Mouse (Mus musculus): ENCODE results near the gene Tmem252.

Tmem252 gene

GRCm38 (mm10) chr19:24673762-24674161 lies at the start of gene Tmem252:
Gene Tmem252, plus strand, starts transcription at chr19:24674008.
- no peak for DNase-seq (ENCODE audit: inconsistent age in 2 of 2, low spot score in 1 of 2)

DNA sequence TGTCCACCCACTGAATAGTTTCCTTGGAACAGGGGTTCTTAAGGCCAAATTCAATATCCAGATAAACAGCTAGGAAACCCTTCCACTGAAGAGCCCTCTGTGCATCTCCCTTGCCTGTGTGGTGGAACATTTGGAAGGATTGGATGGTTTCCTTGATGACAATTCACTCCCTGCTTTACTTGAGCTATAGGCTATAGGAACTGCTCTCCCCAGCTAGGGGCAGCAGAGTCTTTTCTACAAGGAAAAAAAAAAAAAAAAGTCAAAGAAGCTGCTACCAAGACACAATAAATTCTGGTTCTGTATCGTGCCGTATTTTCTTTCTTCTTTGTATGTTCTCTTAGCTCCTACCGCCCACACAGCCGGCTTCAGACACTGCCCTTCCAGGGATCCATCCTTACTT lies 45.8 kb upstream of the Tmem252 start:
- no peak for DNase-seq (ENCODE audit: inconsistent age in 2 of 2, low spot score in 1 of 2)

DNA sequence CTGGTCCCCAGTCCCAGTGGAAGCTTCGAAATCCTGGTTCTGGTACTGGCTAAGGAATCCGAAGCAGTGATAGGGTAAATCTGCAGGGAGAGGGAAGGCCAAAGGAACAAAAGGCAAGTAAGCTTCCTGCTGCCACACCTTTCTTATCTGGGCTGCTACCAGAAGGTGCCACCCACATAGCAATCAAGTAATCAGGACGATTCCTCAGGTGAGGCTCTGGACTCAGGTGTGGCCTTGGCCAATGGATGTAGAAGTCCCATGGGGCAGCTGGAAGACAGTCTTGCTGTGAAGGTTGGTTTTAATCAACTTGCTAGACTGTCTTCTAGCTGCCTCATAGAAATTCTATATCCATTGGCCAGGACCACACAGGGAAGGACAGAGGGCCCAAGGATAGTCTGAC lies 40.8 kb upstream of the Tmem252 start:
- no peak for DNase-seq (ENCODE audit: inconsistent age in 2 of 2, low spot score in 1 of 2)

DNA sequence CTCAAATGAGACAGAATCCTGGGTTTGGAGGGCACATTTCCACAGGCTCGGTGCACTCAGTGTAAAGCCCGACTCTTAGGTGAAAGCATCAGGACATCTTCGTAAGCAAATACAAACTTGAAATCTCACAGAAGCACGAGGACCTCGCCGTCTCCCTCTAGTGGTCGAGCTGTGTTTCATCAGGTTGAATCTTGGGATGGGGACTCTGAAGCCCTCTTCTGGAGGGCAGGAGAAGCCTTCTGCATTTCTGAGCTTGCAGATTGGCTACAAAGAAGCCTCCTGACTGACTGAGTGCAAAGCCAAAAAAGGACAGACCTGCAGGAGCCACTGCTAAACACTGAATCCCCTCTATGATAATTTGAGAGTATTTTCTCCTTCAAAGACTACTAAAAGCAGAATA lies 39.2 kb upstream of the Tmem252 start:
- DNase-seq (ENCODE audit: inconsistent age in 2 of 2, low spot score in 1 of 2): peak; percentile 66 to 87

DNA sequence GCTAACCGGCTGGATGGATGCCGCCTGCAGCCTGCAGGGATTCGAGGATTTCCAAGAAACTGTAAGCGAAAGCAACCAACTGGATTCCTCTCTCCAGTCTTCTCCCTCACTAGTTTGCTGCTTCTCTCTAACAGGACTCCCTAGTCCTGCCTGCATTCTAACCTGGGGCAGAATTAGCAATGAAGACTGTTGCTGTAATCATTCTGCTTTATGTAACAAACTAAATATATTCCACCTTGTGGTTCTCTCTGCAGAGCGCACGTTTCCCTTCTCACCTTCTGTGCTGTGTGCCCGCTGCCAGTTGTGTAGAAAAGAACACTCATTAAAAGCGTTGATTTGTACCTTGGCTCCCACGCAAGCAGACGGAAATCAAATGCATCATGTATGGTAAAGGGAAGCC lies 37.2 kb upstream of the Tmem252 start:
- no peak for DNase-seq (ENCODE audit: inconsistent age in 2 of 2, low spot score in 1 of 2)

DNA sequence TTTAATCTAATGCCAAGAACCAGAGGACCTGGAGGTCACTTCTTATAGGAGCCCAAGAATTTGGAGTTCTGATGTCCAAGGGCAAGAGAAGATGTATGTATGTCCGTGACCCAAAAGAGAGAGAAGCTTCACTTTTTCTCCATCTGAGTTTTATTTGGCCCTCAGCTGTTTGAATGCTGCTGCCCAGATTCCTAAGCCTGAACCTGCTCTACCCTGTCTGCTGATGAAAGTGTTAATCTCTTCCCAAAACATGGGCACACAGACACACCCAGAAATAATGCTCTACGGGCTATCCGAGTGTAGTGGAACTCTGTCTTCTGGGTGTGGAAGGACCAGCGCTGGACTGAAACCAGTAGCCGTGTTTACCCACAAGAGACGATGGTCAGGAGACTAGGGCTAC lies 35.8 kb upstream of the Tmem252 start:
- no peak for DNase-seq (ENCODE audit: inconsistent age in 2 of 2, low spot score in 1 of 2)

DNA sequence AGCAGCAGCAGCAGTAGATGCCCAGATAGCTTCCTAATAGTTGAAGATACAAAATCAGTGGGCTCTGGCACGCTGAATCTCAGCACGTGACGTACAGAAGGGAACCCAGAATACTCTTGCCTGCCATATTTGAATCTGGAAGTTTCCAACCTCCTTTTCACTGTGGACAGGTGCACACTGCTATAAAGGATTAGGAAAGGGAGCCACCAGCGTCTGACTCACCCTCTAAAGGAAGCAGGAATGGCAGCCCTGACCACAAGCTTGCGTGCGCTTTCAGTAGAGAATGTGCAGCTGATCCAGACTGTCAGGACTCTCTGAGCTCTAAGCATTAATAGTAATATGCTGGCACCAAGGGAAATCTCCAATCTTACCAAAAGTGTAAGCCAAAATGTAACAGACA lies 32.8 kb upstream of the Tmem252 start:
- DNase-seq (ENCODE audit: inconsistent age in 2 of 2, low spot score in 1 of 2): no peak

DNA sequence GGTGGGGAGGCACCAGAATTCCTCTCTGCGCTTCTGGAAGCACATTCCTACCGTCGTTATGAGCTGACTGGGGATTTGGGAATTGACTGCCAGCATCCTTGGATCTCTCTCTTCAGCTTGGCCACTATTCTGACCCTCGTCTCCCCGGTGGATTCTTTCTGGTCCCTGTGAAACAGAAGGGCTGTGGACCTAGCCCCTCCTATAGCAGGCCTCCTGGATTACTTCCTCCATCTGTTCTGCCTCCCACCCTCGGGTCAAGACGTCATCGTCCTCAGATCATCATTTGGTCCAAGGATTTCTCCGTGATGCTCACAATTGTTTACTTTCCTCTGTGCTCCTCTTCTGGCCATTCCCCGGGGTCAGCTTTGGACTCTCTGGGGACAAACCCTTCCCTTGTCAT lies 28.8 kb upstream of the Tmem252 start:
- no peak for DNase-seq (ENCODE audit: inconsistent age in 2 of 2, low spot score in 1 of 2)

GRCm38 (mm10) chr19:24646162-24646829 lies 27.5 kb upstream of the Tmem252 start:
- no peak for DNase-seq (ENCODE audit: inconsistent age in 2 of 2, low spot score in 1 of 2)

GRCm38 (mm10) chr19:24648016-24648415 lies 25.8 kb upstream of the Tmem252 start:
- no peak for DNase-seq (ENCODE audit: inconsistent age in 2 of 2, low spot score in 1 of 2)

DNA sequence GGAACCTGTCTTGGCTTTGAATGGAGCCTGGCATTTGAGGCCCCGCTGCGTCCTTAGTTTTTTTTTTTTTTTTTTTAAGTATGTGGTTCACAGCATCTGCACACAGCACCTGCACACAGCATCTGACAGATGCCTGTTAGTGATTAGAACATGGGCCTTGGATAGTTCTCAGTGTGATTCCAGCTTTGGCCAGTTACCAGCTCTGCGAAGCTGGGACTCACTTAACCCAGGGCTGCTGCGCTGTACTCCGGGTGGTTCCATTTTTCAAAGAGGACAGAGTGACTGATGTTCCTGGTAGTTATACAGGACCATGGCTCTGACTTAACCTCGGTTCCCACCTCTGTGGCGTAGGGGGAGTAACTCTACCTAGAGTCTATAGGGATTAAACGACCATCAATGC lies 23.4 kb upstream of the Tmem252 start:
- no peak for DNase-seq (ENCODE audit: inconsistent age in 2 of 2, low spot score in 1 of 2)

DNA sequence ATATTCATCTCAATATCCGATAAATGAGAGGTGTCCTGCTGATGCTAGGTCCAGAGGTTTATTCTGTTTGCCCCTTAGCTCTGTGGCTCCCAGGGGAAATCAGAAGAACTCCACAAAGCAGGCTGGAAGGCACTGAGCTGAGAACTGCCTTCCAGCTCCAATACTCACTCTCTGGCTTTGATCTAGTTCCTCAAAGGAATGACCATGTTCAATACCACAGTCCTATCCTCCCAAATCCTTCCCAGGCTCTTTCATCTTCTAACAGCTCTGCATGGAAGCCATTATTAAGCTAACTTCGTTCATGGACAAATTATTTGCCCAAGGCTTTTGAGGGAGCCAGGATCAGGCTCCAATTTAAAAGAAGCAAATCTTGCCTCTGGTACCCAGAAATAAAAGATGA lies 22.2 kb upstream of the Tmem252 start:
- DNase-seq (ENCODE audit: inconsistent age in 2 of 2, low spot score in 1 of 2): no peak

GRCm38 (mm10) chr19:24652342-24653019 lies 21.3 kb upstream of the Tmem252 start:
- DNase-seq (ENCODE audit: inconsistent age in 2 of 2, low spot score in 1 of 2): no peak

GRCm38 (mm10) chr19:24653230-24653799 lies 20.5 kb upstream of the Tmem252 start:
- DNase-seq (ENCODE audit: inconsistent age in 2 of 2, low spot score in 1 of 2): no peak

GRCm38 (mm10) chr19:24656981-24657380 lies 16.8 kb upstream of the Tmem252 start:
- DNase-seq (ENCODE audit: inconsistent age in 2 of 2, low spot score in 1 of 2): no peak

DNA sequence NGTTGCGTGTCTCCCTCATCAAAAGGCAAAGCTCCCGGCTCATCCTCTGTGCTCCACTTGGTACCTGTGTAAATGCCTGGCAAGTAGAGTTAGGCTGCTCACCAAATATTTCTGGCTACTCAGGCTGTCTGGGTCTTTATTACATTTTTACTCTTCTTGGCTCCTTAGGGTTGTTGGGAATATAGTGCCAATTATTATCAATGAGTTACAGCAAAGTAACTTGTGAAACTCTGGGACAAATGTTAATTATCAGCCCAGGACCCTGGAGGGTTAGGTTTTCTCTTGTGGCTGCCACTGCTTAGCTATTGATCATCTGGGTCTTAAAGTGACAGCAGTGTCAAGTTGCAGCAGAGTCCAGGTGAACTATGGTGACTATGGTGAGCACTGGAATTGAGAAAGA lies 11.5 kb upstream of the Tmem252 start:
- DNase-seq (ENCODE audit: inconsistent age in 2 of 2, low spot score in 1 of 2): no peak

DNA sequence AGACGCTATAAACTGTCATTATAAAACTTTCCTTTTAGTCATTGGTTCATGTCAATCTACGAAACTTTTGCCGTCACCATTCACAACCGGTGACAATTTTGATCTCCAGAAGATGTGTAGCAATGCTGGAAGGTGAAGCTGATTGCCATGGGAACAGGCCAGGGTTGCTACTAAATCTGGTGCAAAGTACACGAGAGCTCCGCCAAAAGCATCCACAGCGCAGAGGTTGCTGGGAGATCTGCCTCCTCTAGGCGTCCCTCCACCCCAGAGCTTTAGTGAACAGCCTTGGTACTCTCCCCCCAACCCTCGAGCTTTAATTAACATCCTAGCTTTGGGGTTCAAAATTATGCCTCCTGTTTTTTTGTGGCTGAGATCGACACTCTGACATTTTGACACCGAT lies 8.0 kb upstream of the Tmem252 start:
- no peak for DNase-seq (ENCODE audit: inconsistent age in 2 of 2, low spot score in 1 of 2)

DNA sequence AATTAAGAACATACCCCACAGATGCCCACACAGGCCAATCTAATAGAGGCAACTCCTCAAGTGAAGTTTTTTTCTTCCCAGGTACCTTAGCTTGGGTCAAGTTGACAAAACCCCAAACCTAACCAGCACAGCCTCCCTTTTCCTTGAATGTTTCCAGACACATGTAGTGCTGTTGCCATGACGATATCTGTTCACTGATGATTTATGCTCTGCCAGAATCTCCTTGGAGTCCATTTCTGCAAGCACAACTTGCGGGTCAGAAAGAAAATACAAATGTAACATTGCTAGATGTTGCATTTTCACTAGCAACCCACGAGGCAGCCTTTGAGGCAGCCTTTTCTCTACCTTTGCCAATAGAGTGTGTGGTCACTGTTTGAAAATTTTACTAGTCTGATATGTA lies 6.3 kb upstream of the Tmem252 start:
- no peak for DNase-seq (ENCODE audit: inconsistent age in 2 of 2, low spot score in 1 of 2)

- no peak for DNase-seq (ENCODE audit: inconsistent age in 2 of 2, low spot score in 1 of 2)
Measured at GRCm38 (mm10) chr19:24671571-24671970, 2.2 kb upstream of the Tmem252 start.

DNA sequence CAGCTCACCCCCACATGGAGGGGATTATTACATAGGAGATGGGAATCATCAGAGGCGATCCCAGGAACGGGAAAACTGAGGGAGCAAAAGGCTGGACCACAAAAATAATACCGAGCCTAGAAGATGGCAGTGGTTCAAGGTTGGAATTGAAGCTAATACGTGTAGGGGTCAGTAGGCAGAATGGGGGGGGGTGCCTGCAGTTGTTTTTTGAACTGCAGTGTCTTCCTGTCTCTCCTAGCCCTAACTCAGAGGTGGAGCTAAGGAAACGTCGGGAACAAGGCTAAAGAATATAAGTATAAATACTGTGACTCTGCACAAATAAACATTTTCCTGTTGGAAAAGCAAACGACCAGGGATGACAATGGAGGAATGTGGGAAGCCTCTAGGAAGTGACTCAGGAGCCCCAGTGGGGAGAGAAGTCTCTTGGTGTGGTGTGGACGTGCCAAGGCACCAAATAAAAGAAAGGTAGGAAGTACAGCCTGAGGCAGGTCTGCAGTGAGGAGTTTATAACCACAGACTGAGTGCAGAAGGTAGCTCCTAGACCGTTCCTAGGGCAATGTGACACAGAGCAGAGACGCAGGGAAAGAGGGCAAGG lies 1.3 kb upstream of the Tmem252 start:
- no peak for DNase-seq (ENCODE audit: inconsistent age in 2 of 2, low spot score in 1 of 2)

GRCm38 (mm10) chr19:24673331-24673730 lies 477 bp upstream of the Tmem252 start:
- DNase-seq (ENCODE audit: inconsistent age in 2 of 2, low spot score in 1 of 2): peak in 1 of 2 experiments; percentile 47

DNA sequence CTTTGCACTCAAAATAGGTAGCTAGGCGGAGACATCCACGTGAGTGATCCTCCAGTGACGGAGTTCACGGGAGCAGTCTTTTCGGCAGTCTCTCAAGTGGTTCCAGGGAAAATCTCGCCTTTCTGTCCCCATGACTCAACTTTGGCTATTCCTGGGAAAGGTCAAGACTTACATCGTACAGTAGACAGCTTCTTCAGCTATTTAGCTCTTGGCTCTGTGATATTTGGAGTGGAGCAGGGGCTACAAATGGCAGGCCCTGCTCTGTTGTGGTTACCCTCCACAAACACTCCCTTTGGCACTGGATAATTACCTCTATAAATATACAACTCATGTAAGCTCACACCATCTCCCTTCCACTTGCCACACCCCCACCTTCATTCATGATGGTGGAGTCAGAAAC lies 2.6 kb downstream of the Tmem252 start:
- peak in 1 of 2 experiments; percentile 54 for DNase-seq (ENCODE audit: inconsistent age in 2 of 2, low spot score in 1 of 2)
